Mouse (Mus musculus) lung, adult 2 months (tissue): ENCODE results near the gene Gm9112. TPM values are rescaled to one million over a fixed set of nuclear protein-coding genes. Genes with fewer than 3 reads are reported as not detected.
"Not testable (repeated sequence)": the region's sequence is repeated elsewhere in the genome, so short reads cannot be mapped to it uniquely, and the experiment has no call there.

Experiments used
- DNase-seq: peaks from one replicate; pipeline ENCODE4 v3.0.0; 2022
- H3K4me1 ChIP-seq: fragments of 200-500 bp; 2 replicates; pipeline ENCODE4 v1.6.1; 2011; ENCODE audit warnings: low read length; ENCODE audit not compliant: control insufficient read depth, insufficient read depth
- H3K4me3 ChIP-seq: fragments of 200-500 bp; replicated peaks from 2 replicates; pipeline ENCODE3; 2011; ENCODE audit warnings: low read depth, mild to moderate bottlenecking, control low read depth, low read length; ENCODE audit errors: extremely low read depth
- CTCF ChIP-seq: fragments of 200-500 bp; IDR thresholded peaks from 2 replicates; pipeline ENCODE4 v1.5.1; 2011; ENCODE audit warnings: mild to moderate bottlenecking, low read length, control low read depth; ENCODE audit not compliant: insufficient read depth
- POLR2A ChIP-seq: fragments of 200-500 bp; IDR thresholded peaks from 2 replicates; pipeline ENCODE4 v1.6.1; 2011; ENCODE audit warnings: low read depth, mild to moderate bottlenecking, control low read depth, low read length, borderline replicate concordance; ENCODE audit errors: extremely low read depth
- WGBS: fragments of 180-500 bp; shearing (Covaris S2); methylation state at CpG from one replicate; pipeline ENCODE4 v1.1.7; 2018; 5-methylcytosine and 5-hydroxymethylcytosine counted together
- polyA plus RNA-seq: library from polyadenylated mRNA; depleted of rRNA; stranded (reverse); fragments of >200 nt; gene quantifications from 2 replicates; pipeline ENCODE4 v1.2.3, GENCODE M21; 2012; rRNA removed

The Gm9112 gene
- not detected in 2 replicates for polyA plus RNA-seq

DNA sequence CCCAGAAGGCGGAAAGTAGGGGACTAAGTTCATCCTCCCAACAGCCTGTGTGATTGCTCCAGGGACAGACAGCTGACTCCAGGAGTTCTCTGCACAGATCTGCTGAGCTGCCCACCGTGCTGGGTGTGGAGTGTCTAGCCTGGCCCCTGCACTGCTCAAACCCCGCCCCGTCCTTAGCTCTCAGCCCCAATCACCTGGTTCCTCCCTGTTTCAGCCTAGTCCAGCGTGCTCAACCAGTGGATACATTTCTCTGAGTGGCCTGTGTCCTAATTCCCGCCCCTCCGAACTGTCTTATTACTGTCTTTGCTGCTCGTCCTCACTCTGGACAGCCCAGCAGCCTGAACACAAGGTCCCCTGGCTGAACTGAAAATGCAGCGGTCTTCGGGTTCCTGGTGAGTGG lies at the start of gene Gm9112, which contains the start of gene Dmrtc1b:
TSS of gene Gm9112 (minus strand) at position 101 of the 400 bp plus-strand sequence.
TSS of gene Dmrtc1b (plus strand) at position 331 of the 400 bp plus-strand sequence.
- not testable (repeated sequence) for H3K4me3 ChIP-seq, DNase-seq, H3K4me1 ChIP-seq
- WGBS: 85% methylated on average over 9 of the region's 10 CpGs

DNA sequence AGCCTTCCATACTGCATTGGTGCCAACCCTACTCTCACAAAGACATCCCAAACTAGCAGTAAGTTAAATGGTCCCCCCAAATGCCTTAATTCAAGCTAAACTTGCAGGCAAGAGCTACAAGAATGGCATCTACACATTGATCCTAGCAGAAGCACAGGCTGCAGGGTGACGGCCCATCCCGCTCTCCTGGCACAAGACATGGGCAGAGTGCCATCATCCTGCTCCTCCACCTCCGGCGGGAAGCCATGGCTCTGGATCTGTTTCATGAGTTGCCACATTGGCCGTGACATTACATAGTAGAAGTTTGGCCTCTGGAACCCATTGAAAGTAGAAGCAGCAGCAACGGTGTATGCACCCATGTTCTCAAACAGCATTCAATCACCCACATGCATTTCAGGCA lies 16.8 kb upstream of the Gm9112 start:
- WGBS: 89% methylated on average over 6 of the region's 6 CpGs
- not testable (repeated sequence) for H3K4me3 ChIP-seq, DNase-seq, H3K4me1 ChIP-seq

DNA sequence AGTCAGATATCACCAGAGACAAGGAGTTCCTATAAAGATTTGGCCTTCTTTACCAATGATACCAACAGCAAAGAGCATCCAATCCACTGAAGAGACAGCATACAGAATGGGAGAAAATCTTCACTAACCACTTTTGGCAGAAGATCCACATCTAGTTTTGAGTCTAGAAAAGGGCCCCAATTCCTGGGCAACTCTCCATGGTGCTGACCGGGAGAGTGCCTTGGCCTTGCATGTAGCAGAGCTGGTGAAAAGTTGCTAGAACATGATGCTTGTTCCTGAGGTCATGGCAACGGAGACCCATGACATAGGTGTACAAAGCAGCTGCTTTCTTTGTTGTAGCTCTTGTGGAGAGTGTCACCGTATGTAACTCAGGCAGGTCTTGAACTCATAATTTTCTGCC lies 6.8 kb downstream of the Gm9112 start:
- WGBS: 75% methylated on average over 3 of the region's 3 CpGs
- not testable (repeated sequence) for DNase-seq, H3K4me1 ChIP-seq, H3K4me3 ChIP-seq

DNA sequence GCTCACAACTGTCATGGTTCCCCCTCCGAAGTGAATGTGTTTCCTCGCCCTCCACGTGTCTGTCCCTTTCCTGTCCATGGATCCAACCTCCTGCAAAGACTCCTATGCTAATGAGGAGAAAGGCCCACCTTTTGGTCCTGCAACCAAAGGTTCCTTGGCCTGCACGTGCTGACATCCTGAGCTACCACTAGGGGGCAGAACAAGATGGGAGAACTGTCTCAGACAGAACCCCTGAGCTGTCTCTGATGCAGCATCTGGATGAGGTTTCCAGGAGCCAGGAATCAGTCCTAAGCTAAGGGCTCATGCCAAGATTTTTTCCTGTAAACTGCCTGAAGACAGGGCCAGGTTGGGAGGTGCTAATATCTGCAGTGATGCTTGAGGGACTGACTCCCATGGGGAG lies 18.2 kb downstream of the Gm9112 start:
- not testable (repeated sequence) for DNase-seq, H3K4me3 ChIP-seq, H3K4me1 ChIP-seq
- TF ChIP-seq CTCF: 0 out of 2 replicates have a peak, but pooled peaks have one; percentile 7
- WGBS: 27% methylated on average over 4 of the region's 4 CpGs

DNA sequence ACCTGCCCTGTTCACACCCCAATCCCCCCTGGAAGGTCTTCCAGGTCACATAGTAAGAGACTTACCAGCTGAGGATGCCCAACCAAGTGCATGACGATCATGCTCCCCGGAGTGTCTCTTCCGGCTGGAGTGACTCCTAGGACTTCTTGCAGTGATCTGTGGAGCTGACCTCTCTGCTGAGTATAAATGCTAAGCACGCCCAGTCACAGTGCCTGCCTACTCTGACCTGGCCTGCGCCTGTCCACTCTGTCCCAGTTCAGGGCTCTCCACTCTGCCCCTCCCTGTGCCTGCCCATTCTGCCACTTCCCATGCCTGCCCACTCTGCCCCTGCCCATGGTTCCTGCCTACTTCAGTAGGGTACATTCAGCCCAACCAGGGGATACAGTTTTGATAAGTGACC lies 20.6 kb downstream of the Gm9112 start, which contains the start of gene Gm3880:
TSS of gene Gm3880 (minus strand) at position 101 of the 400 bp plus-strand sequence.
- H3K4me1 ChIP-seq, H3K4me3 ChIP-seq, DNase-seq: not testable (repeated sequence)
- 89% methylated on average over 5 of the region's 5 CpGs for WGBS

DNA sequence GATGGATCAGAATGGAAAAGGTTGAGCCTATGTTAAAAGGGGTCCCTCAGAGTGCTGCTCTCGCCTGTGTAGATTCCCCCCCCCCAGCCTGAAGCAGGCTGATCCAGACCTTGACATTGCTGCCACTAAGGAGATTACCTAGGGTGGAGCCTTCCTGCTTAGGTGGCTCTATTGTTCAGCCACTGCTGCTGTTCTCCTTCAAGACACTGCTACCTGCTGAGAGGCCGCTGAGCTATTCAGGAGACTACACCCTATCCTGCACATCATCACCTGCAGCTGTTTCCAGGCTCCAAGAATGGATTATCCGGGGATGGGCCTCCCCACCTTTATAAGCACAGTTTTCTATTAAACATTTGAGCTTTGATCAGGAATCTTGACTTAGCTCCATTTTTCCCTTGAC lies 22.7 kb downstream of the Gm9112 start:
- 58% methylated on average over 3 of the region's 3 CpGs for WGBS
- not testable (repeated sequence) for DNase-seq, H3K4me1 ChIP-seq, H3K4me3 ChIP-seq

DNA sequence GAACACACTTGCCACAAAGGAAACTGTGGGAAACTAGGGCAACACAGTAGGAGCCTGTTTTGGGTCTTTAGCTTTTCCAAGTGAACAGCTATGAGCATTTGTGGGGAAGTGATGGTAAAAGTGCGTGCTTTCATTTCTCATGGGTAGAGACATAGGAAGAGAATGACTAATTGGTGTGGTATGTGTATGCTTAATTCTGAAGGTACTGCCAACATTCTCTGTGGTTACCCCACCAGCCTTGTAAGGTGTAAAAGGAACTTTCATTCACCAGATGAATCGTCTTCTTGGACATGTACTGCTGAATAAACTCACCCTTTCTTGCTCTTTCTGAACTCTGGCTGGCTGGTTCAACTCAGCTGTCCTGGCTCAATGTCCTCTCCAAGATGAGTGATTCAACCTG lies 40.8 kb downstream of the Gm9112 start:
- WGBS: 54% methylated on average over 2 of the region's 2 CpGs
- no peaks in the 10 kb centered on the region for H3K4me1 ChIP-seq
- no peak for DNase-seq
- H3K4me3 ChIP-seq: no peak overlapping the region
- TF ChIP-seq CTCF (no peak), POLR2A (no peak)

DNA sequence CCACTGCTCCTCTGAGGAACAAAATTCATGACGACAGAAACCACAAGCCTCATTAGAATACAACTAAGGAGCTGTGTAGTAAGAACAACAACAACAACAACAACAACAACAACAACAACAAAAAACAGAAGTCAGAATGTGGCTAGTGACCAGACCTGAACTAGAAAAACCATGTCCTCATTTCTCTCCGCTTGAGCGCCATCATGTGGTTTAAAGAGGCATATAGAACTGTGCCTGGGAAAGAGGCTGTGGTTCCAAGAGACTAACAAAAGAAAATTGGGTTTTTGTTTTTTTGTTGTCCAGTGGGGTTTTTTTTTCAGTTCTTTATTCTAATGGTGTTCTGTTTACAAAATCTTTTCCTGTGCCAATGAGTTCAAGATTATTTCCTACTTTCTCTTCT lies 46.7 kb downstream of the Gm9112 start:
- H3K4me3 ChIP-seq: no peak overlapping the region
- no peak for DNase-seq
- 32% methylated on average over 3 of the region's 3 CpGs for WGBS
- TF ChIP-seq POLR2A (no peak), CTCF (no peak)
- H3K4me1 ChIP-seq: no peaks in the 10 kb centered on the region

Other genes starting within 250 kb of the Gm9112 start
- 3.2 and 4.4 TPM in 2 replicates for gene Hdac8, start 202.3 kb downstream of the Gm9112 start, polyA plus RNA-seq
- 6.6 and 9.1 TPM in 2 replicates for gene Phka1, start 63.4 kb downstream of the Gm9112 start, polyA plus RNA-seq
- not detected in 2 replicates for gene Gm3880, start 20.7 kb downstream of the Gm9112 start, polyA plus RNA-seq
- not detected in 2 replicates for gene Dmrtc1b, start 230 bp upstream of the Gm9112 start, polyA plus RNA-seq
- not detected in 2 replicates for gene Dmrtc1c1, start 95.3 kb upstream of the Gm9112 start, polyA plus RNA-seq
- not detected in 2 replicates for gene Dmrtc1c2, start 147.0 kb upstream of the Gm9112 start, polyA plus RNA-seq
- gene 1700031F05Rik, start 160.3 kb upstream of the Gm9112 start, polyA plus RNA-seq: not detected in 2 replicates
- 0.53 and 1.2 TPM in 2 replicates for gene Dmrtc1a, start 201.1 kb upstream of the Gm9112 start, polyA plus RNA-seq
- gene 1700011M02Rik, start 201.3 kb upstream of the Gm9112 start, polyA plus RNA-seq: not detected in 2 replicates
- not detected in 2 replicates for gene 1700018G05Rik, start 220.7 kb upstream of the Gm9112 start, polyA plus RNA-seq